Mouse (Mus musculus): ENCODE data around the gene Psmc2.

The Psmc2 gene

DNA sequence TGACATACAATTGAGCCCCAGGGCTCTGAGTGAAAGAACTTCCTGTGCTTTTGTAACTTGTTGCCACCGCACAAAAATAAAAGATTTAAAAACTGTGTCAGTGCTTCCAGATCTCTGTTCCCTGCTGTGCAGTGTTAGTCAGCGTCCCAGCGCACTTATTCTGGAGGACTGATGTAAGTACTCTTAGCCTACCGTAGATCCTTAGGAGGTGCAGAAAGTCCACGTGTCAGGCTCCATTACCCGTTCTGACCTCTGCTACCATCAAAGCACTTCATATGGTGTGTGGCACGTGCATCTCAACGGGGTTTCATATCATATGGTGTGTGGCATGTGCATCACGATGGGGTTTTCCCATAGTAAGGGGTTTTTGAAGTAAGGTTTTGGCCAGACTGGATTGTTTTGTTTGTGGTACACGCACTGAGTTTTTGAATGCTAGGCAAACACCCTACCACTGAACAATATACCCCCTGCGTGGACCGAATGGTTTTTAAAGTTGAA is 18.7 kb downstream of the Psmc2 start:
- DNase-seq (ENCODE audit: low read depth, low spot score), result peak; percentile 61

DNA sequence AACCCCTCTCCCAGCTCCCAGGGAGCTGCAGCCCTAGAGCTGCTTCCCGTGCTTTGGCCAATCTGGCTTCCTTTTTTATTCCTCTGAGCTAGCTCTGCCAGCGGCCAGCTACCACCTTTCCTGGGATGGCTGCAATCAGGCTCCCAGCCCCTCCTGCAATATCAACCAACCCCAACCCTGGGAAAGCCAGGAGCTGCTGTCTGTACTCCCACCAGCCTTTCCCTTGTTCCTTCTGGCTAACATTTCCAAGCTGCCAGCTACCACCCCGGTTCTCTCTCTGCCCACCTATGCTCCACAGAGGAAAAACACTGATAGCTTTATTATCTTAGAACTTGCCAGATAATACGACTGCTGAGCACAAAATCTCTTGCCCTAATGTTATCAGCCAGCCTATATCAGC is 19.8 kb downstream of the Psmc2 start:
- DNase-seq (ENCODE audit: low read depth, low spot score), result no peak

DNA sequence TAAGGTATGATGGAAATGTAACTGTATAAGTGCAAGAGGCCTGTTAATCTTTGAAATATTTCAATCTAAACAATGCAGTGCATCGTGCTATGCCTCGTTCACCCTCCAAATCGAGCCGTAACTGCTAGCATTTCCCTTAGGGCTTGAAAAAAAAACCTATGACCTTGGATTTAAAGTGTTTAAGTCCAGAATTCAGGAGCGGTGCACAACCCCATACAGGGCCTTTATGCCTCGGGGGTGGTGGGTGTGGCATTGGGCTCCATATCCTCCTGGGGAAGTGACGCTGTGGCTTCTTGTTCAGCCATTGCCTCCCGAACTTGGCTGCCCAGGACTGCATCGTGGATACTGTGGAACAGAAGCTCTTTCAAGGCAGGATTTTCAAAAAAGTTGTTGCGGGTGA is 25.8 kb downstream of the Psmc2 start:
- peak; percentile 85 for DNase-seq (ENCODE audit: low read depth, low spot score)

DNA sequence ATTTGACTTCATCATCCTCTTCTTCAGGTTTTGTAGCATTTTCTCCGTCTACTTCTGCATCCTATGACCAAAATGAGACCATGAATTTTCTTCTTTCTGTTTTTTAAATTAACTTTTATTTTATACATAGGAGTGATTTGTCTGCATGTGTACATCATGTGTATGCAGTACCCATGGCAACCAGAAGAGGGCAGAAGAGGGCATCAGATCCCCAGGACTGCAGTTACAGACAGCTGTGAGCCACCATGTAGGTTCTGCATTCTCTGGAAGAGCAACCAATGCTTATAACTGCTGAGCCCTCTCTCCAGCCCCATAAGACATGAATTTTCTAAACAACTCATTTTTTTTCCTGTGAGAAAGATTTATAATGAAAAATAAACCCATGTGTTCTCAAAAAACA is 28.9 kb downstream of the Psmc2 start:
- peak; percentile 67 for DNase-seq (ENCODE audit: low read depth, low spot score)

DNA sequence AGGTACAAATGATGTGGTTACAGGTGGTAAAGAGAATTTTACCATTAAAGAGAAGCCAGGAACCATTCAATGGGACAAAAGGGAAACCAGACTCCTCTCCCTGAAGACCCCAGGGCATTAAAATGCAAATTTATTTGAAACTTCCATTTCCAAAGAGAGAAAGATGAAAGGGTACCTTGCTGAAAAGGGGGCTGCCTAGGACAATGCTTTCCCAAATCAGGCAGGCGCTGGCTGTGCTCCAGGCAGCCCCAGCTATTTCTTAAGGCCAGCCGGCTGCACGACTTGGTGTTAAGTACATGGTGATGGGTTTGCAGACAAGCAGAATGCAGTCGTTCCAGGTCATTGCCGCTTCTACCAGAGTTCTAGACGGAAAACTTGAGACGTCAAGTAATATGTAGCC is 41.3 kb downstream of the Psmc2 start:
- DNase-seq (ENCODE audit: low read depth, low spot score), result peak; percentile 88

DNA sequence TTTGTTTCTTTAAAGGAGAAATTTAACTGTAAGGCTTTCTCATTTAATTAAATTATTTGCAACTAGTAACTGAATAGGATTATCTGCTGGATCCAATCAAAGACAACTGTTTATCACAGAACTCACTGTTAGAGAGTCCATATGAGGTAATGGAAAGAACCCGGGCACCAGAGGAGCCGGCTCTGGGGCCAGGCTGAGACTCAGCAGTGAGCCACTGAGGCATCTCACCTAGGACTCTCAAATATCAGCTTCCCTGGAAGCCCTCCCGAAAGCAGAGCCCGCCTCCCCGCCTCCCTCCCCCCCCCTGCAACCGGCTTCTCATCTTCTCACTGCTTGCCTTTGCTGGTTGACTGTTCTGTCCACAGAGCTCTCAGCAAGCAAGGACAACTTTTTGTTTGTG is 42.6 kb downstream of the Psmc2 start:
- DNase-seq (ENCODE audit: low read depth, low spot score), result no peak

DNA sequence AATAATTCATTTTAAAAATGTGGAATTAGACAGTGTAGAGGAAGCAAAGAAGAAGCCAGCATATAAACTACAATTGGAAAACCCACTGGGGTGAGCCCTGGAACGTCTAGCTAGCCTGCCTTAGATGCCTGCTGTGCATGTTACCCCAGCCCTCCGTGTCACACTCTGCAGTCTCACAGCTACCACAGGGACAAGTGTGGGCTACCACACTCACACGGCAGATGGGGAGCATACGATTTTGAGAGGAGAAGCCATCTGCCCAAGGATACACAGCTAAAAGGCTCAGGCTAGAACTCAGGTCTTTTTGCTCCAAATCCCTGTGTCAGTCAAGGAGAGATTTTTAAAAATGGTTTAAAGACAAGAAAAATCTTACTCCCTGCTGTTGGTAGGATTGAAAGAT is 43.8 kb downstream of the Psmc2 start:
- DNase-seq (ENCODE audit: low read depth, low spot score), result no peak

DNA sequence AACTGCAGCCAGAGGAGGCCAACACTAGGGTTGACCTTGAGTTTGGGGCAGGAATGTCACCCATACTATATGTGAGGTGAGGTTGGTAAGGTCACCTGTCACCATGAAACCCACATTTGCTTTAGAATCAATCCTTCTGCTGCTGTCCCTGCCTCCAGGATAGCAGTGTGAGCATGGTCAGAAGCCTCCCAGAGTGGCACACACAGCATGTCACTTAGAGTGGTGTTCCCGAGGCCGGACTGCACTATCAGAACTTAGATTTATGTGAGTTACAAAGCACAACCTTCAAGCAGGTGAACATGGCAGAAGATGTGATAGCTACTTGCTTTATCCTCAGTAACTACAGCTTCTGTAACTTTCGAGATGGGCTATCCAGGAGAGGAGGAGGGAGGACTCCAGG is 46.7 kb downstream of the Psmc2 start:
- DNase-seq (ENCODE audit: low read depth, low spot score), result no peak

DNA sequence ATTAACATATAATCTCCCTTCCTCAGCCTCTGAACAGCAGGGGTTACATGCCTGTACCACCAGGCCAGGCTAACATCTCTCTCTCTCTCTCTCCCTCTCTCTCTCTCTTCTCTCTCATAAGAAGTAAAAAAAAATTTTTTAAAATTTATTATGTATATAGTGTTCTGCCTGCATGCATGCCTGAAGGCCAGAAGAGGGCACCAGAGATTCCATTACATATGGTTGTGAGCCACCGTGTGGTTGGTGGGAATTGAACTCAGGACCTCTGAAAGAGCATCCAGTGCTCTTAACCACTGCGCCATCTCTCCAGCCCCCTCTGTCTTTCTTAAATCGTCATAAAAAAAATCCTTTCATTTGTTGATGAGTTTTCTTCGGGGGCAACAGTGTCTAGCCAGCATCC is 59.6 kb downstream of the Psmc2 start:
- peak; percentile 25 for DNase-seq (ENCODE audit: low read depth, low spot score)

DNA sequence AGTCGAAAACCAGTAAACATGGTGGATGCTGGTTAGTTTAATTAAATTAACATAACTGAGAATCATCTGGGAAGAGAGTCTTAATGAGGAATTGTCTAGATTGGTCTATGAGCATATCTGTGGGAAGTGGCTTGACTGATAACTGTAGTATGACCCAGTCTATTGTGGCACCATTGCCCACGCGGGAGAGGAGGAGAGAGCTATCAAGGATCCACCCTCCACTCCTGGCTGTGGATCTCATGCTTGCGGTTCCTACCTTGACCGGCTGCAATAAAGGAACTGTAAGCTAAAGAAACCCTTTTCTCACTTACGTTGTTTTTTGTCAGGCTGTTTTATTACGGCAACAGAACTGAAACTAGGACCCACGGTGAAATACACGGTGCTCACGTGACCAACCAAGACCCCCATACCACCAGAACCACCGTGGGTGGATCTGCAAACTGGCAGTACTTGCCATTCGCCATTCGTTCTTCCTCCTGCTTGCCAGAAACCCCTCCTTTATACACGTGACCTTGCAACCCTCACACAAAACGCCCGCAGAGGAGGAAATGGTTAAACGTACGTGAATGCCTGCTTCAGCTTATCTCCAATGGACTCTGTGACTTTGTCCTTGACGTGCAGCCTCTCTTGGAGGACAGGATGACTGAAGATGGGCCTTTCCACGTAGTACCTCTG is 61.7 kb downstream of the Psmc2 start:
- DNase-seq (ENCODE audit: low read depth, low spot score), result peak; percentile 15

DNA sequence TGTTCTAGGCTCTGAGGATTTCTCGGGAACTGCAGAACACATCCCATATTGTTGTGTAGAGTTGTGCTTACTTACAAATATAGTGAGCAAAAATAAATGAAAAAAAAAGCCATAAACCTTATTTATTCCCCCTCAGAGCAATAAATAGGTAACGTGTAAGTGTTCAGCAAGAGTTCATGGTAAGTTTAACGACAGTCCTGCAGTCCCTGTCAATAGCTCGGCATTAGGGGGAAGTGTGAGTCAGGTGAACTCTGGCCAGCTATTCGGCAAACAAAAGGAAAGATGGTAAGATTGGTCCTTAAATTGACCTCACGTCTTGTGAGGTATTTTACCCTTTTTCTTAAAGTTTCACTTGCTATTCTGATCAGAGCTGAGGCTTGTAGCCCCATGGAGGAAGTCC is 62.4 kb downstream of the Psmc2 start:
- DNase-seq (ENCODE audit: low read depth, low spot score), result no peak

DNA sequence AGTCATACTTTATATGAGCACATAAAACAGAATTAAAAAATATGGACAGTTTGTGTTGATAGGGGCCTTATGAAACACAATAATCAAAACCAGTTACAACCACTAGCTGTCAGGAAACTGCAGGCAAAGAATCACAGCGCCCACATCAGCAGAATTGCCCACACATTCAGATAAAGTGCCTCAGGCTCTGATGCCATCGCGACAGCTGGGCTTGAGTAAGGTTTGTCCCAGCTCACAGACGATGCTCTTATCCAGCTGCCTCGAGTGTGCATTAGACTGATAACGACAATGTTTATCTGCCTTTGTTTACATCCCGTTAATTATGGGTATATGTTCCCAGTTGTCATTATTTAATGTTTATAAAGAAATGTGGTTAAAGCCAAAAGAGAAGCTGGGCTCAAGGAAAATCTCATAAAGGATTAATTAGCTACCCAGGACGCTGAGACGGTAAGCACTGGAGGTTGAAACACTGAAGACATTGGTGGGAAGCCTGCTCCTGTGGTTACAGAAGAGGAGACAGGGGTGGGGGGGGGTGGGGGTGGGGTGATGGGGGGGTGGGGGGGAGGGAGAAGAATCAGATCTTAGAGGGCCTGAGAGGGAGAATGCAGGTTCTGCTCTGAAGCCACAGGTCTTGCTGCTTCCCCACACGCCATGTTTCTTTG is 66.7 kb downstream of the Psmc2 start:
- DNase-seq (ENCODE audit: low read depth, low spot score), result no peak
